Mouse (Mus musculus): Measurements from ENCODE around the gene Astn2. TPM values are rescaled to one million over a fixed set of nuclear protein-coding genes. Genes with fewer than 3 reads are reported as not detected.

The Astn2 gene
- polyA plus RNA-seq, 1 experiment from 2014 or later: 0.82 TPM

- 77% methylated on average over 1 of the region's 1 CpGs for WGBS
- ATAC-seq (ENCODE audit: insufficient read depth, low FRiP score, low read depth): no peak
Observed at GRCm38 (mm10) chr4:66027866-66028265, 376.5 kb downstream of the Astn2 start.

GRCm38 (mm10) chr4:66025393-66026062 is 378.9 kb downstream of the Astn2 start:
- H3K27ac ChIP-seq: peak overlapping the region; percentile 38; the same call in 1 of the 2 replicates
- ATAC-seq (ENCODE audit: insufficient read depth, low FRiP score, low read depth): no peak
- no peaks in the 10 kb centered on the region for H3K4me1 ChIP-seq
- no peaks in the 10 kb centered on the region for H3K36me3 ChIP-seq
- H3K4me2 ChIP-seq: no peak overlapping the region
- H3K4me3 ChIP-seq (replicated peaks): no peak overlapping the region
- H3K9ac ChIP-seq: no peak overlapping the region
- WGBS: 46% methylated on average over 8 of the region's 8 CpGs
- no peaks in the 10 kb centered on the region for H3K27me3 ChIP-seq (replicated peaks)
- H3K9me3 ChIP-seq: no peaks in the 10 kb centered on the region

More at GRCm38 (mm10) chr4:66027866-66028265, 376.5 kb downstream of the Astn2 start:
- no peak overlapping the region for H3K4me3 ChIP-seq (replicated peaks)
- H3K27ac ChIP-seq: no peak overlapping the region
- H3K27me3 ChIP-seq (replicated peaks): no peaks in the 10 kb centered on the region
- H3K9ac ChIP-seq: no peak overlapping the region
- no peaks in the 10 kb centered on the region for H3K9me3 ChIP-seq
- H3K4me1 ChIP-seq: no peaks in the 10 kb centered on the region
- H3K36me3 ChIP-seq: no peaks in the 10 kb centered on the region
- H3K4me2 ChIP-seq: no peak overlapping the region

GRCm38 (mm10) chr4:66002936-66003335 is 401.5 kb downstream of the Astn2 start:
- Histone ChIP-seq H3K27ac (no peak overlapping the region), H3K4me2 (no peak overlapping the region), H3K9me3 (no peaks in the 10 kb centered on the region), H3K9ac (no peak overlapping the region), H3K27me3 (replicated peaks) (no peaks in the 10 kb centered on the region), H3K4me3 (replicated peaks) (no peak overlapping the region), H3K4me1 (no peaks in the 10 kb centered on the region), H3K36me3 (no peaks in the 10 kb centered on the region)
- ATAC-seq (ENCODE audit: insufficient read depth, low FRiP score, low read depth): no peak

- no peak overlapping the region for H3K4me3 ChIP-seq (replicated peaks)
- H3K27me3 ChIP-seq (replicated peaks): no peaks in the 10 kb centered on the region
- H3K4me1 ChIP-seq: no peaks in the 10 kb centered on the region
- no peak overlapping the region for H3K9ac ChIP-seq
- no peak overlapping the region for H3K4me2 ChIP-seq
- no peaks in the 10 kb centered on the region for H3K9me3 ChIP-seq
- no peaks in the 10 kb centered on the region for H3K36me3 ChIP-seq
- WGBS: 83% methylated on average over 2 of the region's 2 CpGs
- no peak for ATAC-seq (ENCODE audit: insufficient read depth, low FRiP score, low read depth)
- no peak overlapping the region for H3K27ac ChIP-seq
Observed at GRCm38 (mm10) chr4:65983643-65984042, 420.8 kb downstream of the Astn2 start.

- 41% methylated on average over 4 of the region's 4 CpGs for WGBS
- no peak for ATAC-seq (ENCODE audit: insufficient read depth, low FRiP score, low read depth)
- Histone ChIP-seq H3K4me3 (replicated peaks) (no peak overlapping the region), H3K4me1 (no peaks in the 10 kb centered on the region), H3K27ac (no peak overlapping the region), H3K36me3 (no peaks in the 10 kb centered on the region), H3K4me2 (no peak overlapping the region), H3K9ac (no peak overlapping the region), H3K9me3 (no peaks in the 10 kb centered on the region), H3K27me3 (replicated peaks) (no peaks in the 10 kb centered on the region)
Observed at GRCm38 (mm10) chr4:65982882-65983281, 421.5 kb downstream of the Astn2 start.

- Histone ChIP-seq H3K9ac (no peak overlapping the region), H3K36me3 (no peaks in the 10 kb centered on the region), H3K4me2 (no peak overlapping the region), H3K4me1 (no peaks in the 10 kb centered on the region), H3K9me3 (no peaks in the 10 kb centered on the region), H3K27ac (no peak overlapping the region), H3K27me3 (replicated peaks) (no peaks in the 10 kb centered on the region), H3K4me3 (replicated peaks) (no peak overlapping the region)
- WGBS: 70% methylated on average over 3 of the region's 3 CpGs
- no peak for ATAC-seq (ENCODE audit: insufficient read depth, low FRiP score, low read depth)
Observed at GRCm38 (mm10) chr4:65976251-65976650, 428.2 kb downstream of the Astn2 start.

GRCm38 (mm10) chr4:65972395-65972794 is 432.0 kb downstream of the Astn2 start:
- no peaks in the 10 kb centered on the region for H3K9me3 ChIP-seq
- 88% methylated on average over 1 of the region's 1 CpGs for WGBS
- H3K4me2 ChIP-seq: no peak overlapping the region
- H3K36me3 ChIP-seq: no peaks in the 10 kb centered on the region
- no peak for ATAC-seq (ENCODE audit: insufficient read depth, low FRiP score, low read depth)
- no peak overlapping the region for H3K27ac ChIP-seq
- H3K27me3 ChIP-seq (replicated peaks): no peaks in the 10 kb centered on the region
- H3K4me3 ChIP-seq (replicated peaks): no peak overlapping the region
- no peaks in the 10 kb centered on the region for H3K4me1 ChIP-seq
- H3K9ac ChIP-seq: no peak overlapping the region

GRCm38 (mm10) chr4:65969318-65969717 is 435.1 kb downstream of the Astn2 start:
- H3K4me3 ChIP-seq (replicated peaks): no peak overlapping the region
- H3K9me3 ChIP-seq: no peaks in the 10 kb centered on the region
- H3K36me3 ChIP-seq: no peaks in the 10 kb centered on the region
- WGBS: 65% methylated on average over 2 of the region's 2 CpGs
- no peaks in the 10 kb centered on the region for H3K4me1 ChIP-seq
- H3K9ac ChIP-seq: no peak overlapping the region
- H3K27ac ChIP-seq: no peak overlapping the region
- H3K27me3 ChIP-seq (replicated peaks): no peaks in the 10 kb centered on the region
- no peak for ATAC-seq (ENCODE audit: insufficient read depth, low FRiP score, low read depth)
- no peak overlapping the region for H3K4me2 ChIP-seq

- Histone ChIP-seq H3K4me2 (no peak overlapping the region), H3K4me3 (replicated peaks) (no peak overlapping the region), H3K27me3 (replicated peaks) (no peaks in the 10 kb centered on the region), H3K9ac (no peak overlapping the region), H3K9me3 (no peaks in the 10 kb centered on the region), H3K36me3 (no peaks in the 10 kb centered on the region), H3K27ac (no peak overlapping the region), H3K4me1 (no peaks in the 10 kb centered on the region)
- no peak for ATAC-seq (ENCODE audit: insufficient read depth, low FRiP score, low read depth)
- 65% methylated on average over 3 of the region's 3 CpGs for WGBS
Observed at GRCm38 (mm10) chr4:65964604-65965003, 439.8 kb downstream of the Astn2 start.

GRCm38 (mm10) chr4:65959188-65959759 is 445.1 kb downstream of the Astn2 start:
- Histone ChIP-seq H3K4me3 (replicated peaks) (no peak overlapping the region), H3K9me3 (no peaks in the 10 kb centered on the region), H3K27ac (no peak overlapping the region), H3K4me1 (no peaks in the 10 kb centered on the region), H3K36me3 (no peaks in the 10 kb centered on the region), H3K27me3 (replicated peaks) (no peaks in the 10 kb centered on the region), H3K9ac (no peak overlapping the region), H3K4me2 (no peak overlapping the region)
- no peak for ATAC-seq (ENCODE audit: insufficient read depth, low FRiP score, low read depth)
- WGBS: 78% methylated on average over 5 of the region's 5 CpGs

- no peak for ATAC-seq (ENCODE audit: insufficient read depth, low FRiP score, low read depth)
- no peak overlapping the region for H3K4me3 ChIP-seq (replicated peaks)
- H3K4me2 ChIP-seq: no peak overlapping the region
- H3K27ac ChIP-seq: no peak overlapping the region
- H3K27me3 ChIP-seq (replicated peaks): no peaks in the 10 kb centered on the region
- H3K9ac ChIP-seq: no peak overlapping the region
- no peaks in the 10 kb centered on the region for H3K36me3 ChIP-seq
- no peaks in the 10 kb centered on the region for H3K9me3 ChIP-seq
- H3K4me1 ChIP-seq: no peaks in the 10 kb centered on the region
- 82% methylated on average over 5 of the region's 5 CpGs for WGBS
Observed at GRCm38 (mm10) chr4:65958369-65959187, 445.8 kb downstream of the Astn2 start.

GRCm38 (mm10) chr4:65951918-65952317 is 452.5 kb downstream of the Astn2 start:
- Histone ChIP-seq H3K36me3 (no peaks in the 10 kb centered on the region), H3K9ac (no peak overlapping the region), H3K9me3 (no peaks in the 10 kb centered on the region), H3K27ac (no peak overlapping the region), H3K4me1 (no peaks in the 10 kb centered on the region), H3K4me3 (replicated peaks) (no peak overlapping the region), H3K27me3 (replicated peaks) (no peaks in the 10 kb centered on the region), H3K4me2 (no peak overlapping the region)
- WGBS: 87% methylated on average over 1 of the region's 1 CpGs
- ATAC-seq (ENCODE audit: insufficient read depth, low FRiP score, low read depth): no peak

Measured in stomach, embryonic 15.5 days (tissue).